Mouse (Mus musculus): ENCODE results near the gene Trmu. TPM values are rescaled to one million over a fixed set of nuclear protein-coding genes. Genes with fewer than 3 reads are reported as not detected.

The Trmu gene
- polyA plus RNA-seq, 1 experiment from 2014 or later, result 15.4 TPM

DNA sequence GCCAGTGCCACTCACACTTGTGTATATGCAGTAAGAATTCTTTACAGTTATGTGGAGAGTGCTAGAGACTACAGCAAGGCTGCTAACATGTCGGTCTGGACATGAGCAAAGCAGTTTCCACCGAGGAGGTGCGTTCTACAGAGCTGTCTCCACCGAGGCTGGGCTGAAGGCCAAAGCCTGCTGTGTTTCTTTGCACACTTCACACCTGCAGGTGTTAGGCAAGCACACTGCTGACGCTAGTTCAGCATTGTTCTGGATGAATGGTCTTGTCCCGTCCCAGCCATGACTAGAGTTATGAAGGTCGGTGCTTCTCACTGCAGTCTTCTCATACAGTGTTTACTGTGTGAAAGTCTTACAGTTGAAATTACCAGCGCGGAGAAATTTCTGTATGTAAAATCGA is 12.9 kb downstream of the Trmu start:
- no peak overlapping the region for H3K27ac ChIP-seq (ENCODE audit: low read length)
- peaks cover 19% of the 10 kb centered on the region for H3K36me3 ChIP-seq (ENCODE audit: control insufficient read depth, insufficient read depth)
- H3K9me3 ChIP-seq (replicated peaks; ENCODE audit: control insufficient read depth, low read length), result no peaks in the 10 kb centered on the region
- no peak for ATAC-seq (ENCODE audit: low read depth)
- no peak overlapping the region for H3K9ac ChIP-seq (ENCODE audit: low read depth, low read length)
- WGBS (ENCODE audit: insufficient replicate concordance), result 79% methylated on average over 10 of the region's 10 CpGs
- no peaks in the 10 kb centered on the region for H3K27me3 ChIP-seq (ENCODE audit: control insufficient read depth, insufficient read depth, low read depth, low read length)
- H3K4me3 ChIP-seq (ENCODE audit: low read depth, low read length), result no peak overlapping the region
- H3K4me2 ChIP-seq (ENCODE audit: low read depth, low read length), result no peak overlapping the region
- no peaks in the 10 kb centered on the region for H3K4me1 ChIP-seq (ENCODE audit: control insufficient read depth, low read depth, low read length)

DNA sequence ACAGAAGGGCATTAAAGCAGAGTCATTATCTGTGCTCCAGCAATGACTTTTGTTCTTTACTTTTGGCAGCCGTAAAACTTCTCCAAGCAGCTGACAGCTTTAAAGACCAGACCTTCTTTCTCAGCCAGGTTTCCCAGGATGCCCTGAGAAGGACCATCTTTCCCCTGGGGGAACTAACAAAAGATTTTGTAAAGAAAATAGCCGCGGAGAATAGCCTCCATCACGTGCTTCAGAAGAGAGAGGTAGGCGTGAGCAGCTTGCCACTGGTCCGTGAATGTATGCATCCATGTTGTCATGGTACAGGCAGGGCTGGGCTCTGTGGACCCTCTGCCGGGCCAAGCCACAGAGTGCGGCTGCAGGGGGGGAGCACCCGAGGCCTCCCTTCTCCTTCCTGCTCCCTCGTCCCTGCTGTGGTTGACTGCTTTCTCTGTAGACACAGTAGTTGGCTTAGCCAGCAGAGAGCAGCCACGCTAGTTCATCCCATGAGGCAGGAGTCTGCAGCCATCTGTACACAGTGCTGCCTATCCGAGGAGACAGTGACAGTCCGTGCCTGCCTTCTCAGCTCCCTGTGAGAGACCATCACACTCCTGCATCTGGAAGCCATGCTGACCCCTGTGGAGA is 13.5 kb downstream of the Trmu start:
- Histone ChIP-seq H3K9me3 (replicated peaks; ENCODE audit: control insufficient read depth, low read length) (no peaks in the 10 kb centered on the region), H3K9ac (ENCODE audit: low read depth, low read length) (no peak overlapping the region), H3K36me3 (ENCODE audit: control insufficient read depth, insufficient read depth) (peaks cover 19% of the 10 kb centered on the region), H3K27me3 (ENCODE audit: control insufficient read depth, insufficient read depth, low read depth, low read length) (no peaks in the 10 kb centered on the region), H3K4me1 (ENCODE audit: control insufficient read depth, low read depth, low read length) (no peaks in the 10 kb centered on the region), H3K27ac (ENCODE audit: low read length) (no peak overlapping the region), H3K4me3 (ENCODE audit: low read depth, low read length) (no peak overlapping the region), H3K4me2 (ENCODE audit: low read depth, low read length) (no peak overlapping the region)
- no peak for ATAC-seq (ENCODE audit: low read depth)
- 75% methylated on average over 13 of the region's 13 CpGs for WGBS (ENCODE audit: insufficient replicate concordance)

DNA sequence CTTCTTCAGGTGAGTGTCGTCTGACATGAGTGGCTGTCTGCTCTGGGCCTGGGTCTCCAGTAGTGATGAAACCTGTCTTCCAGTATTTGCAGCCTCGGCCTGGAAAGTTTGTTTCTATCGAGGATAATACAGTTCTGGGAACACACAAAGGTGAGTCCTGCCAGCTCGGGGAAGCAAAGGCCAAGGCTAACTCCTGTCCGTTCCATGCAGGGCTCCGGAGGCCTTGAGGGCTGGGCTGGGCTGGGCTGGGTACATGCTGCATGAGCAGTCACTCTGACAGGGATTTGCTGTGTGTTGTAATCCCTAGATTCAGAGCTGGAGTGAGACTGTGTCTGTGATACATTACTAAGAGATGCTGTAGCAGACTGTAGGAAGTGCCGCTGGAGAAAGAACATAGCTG is 14.8 kb downstream of the Trmu start:
- no peak for ATAC-seq (ENCODE audit: low read depth)
- Histone ChIP-seq H3K4me2 (ENCODE audit: low read depth, low read length) (no peak overlapping the region), H3K4me3 (ENCODE audit: low read depth, low read length) (no peak overlapping the region), H3K9me3 (replicated peaks; ENCODE audit: control insufficient read depth, low read length) (no peaks in the 10 kb centered on the region), H3K9ac (ENCODE audit: low read depth, low read length) (no peak overlapping the region), H3K27me3 (ENCODE audit: control insufficient read depth, insufficient read depth, low read depth, low read length) (no peaks in the 10 kb centered on the region), H3K4me1 (ENCODE audit: control insufficient read depth, low read depth, low read length) (no peaks in the 10 kb centered on the region), H3K27ac (ENCODE audit: low read length) (no peak overlapping the region), H3K36me3 (ENCODE audit: control insufficient read depth, insufficient read depth) (peaks cover 19% of the 10 kb centered on the region)
- 76% methylated on average over 7 of the region's 7 CpGs for WGBS (ENCODE audit: insufficient replicate concordance)

DNA sequence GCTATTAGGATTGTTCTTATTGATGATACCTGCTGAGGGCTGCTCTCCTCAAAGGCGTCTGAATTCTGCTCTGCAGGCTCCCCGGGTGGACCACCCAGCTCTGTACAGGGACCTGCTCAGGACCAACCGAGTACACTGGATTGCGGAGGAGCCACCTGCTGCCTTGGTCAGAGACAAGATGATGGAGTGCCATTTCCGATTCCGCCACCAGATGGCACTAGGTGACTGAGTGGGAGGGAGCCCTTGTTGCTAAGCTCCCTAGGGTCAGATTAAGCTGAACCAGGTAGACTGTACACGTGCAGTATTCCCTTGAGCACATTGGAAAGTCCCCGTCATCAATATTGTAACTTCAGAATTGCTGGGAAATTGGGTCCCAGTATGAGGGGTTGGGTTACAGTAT is 17.2 kb downstream of the Trmu start:
- Histone ChIP-seq H3K27me3 (ENCODE audit: control insufficient read depth, insufficient read depth, low read depth, low read length) (no peaks in the 10 kb centered on the region), H3K4me1 (ENCODE audit: control insufficient read depth, low read depth, low read length) (no peaks in the 10 kb centered on the region), H3K9me3 (replicated peaks; ENCODE audit: control insufficient read depth, low read length) (no peaks in the 10 kb centered on the region), H3K4me3 (ENCODE audit: low read depth, low read length) (no peak overlapping the region), H3K27ac (ENCODE audit: low read length) (no peak overlapping the region), H3K9ac (ENCODE audit: low read depth, low read length) (no peak overlapping the region), H3K4me2 (ENCODE audit: low read depth, low read length) (no peak overlapping the region), H3K36me3 (ENCODE audit: control insufficient read depth, insufficient read depth) (peaks cover 19% of the 10 kb centered on the region)
- ATAC-seq (ENCODE audit: low read depth), result no peak
- WGBS (ENCODE audit: insufficient replicate concordance), result 18% methylated on average over 8 of the region's 8 CpGs

DNA sequence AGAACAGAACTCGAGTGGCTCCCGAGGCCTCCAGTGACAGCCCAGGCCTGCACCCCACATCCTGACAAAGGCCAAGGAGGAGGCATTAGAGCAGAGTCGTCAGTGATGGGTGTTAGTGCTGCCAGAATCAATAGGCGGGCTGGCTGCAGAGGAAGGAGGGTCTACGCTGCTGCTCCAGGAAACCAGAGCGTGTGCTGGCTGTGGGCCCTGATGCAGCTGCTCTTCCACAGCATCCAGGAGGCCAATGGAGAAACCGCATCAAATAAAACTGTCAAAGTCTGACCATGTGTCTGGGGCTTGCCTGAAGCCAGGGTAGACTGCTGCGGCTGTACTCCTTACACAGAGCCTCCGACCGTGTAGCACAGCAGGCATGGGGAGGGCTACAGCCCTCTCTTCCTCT is 18.0 kb downstream of the Trmu start:
- Histone ChIP-seq H3K36me3 (ENCODE audit: control insufficient read depth, insufficient read depth) (peaks cover 16% of the 10 kb centered on the region), H3K9ac (ENCODE audit: low read depth, low read length) (no peak overlapping the region), H3K27me3 (ENCODE audit: control insufficient read depth, insufficient read depth, low read depth, low read length) (no peaks in the 10 kb centered on the region), H3K4me2 (ENCODE audit: low read depth, low read length) (no peak overlapping the region), H3K4me3 (ENCODE audit: low read depth, low read length) (no peak overlapping the region), H3K4me1 (ENCODE audit: control insufficient read depth, low read depth, low read length) (no peaks in the 10 kb centered on the region), H3K9me3 (replicated peaks; ENCODE audit: control insufficient read depth, low read length) (no peaks in the 10 kb centered on the region), H3K27ac (ENCODE audit: low read length) (no peak overlapping the region)
- no peak for ATAC-seq (ENCODE audit: low read depth)
- 79% methylated on average over 10 of the region's 10 CpGs for WGBS (ENCODE audit: insufficient replicate concordance)

DNA sequence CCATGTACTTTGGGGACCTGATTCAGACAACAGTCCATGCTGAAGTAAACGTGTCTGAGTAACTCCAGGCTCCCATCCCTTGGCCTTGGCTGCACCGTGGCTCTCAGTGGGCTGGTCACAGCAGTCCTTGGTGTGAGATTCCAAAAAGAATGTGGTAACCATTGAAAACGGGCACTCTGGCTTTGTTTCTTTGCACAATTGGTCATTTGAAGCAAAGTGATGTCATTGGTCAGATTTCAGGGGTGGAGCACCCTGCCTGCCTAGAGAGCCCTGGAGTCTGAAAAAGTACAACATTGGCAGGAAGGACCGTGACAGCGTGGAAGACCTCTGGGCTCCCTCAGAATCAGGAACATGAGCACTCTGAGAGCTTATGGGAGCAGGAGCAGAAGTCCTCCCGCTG is 20.3 kb downstream of the Trmu start:
- ATAC-seq (ENCODE audit: low read depth), result no peak
- WGBS (ENCODE audit: insufficient replicate concordance), result 66% methylated on average over 6 of the region's 6 CpGs
- no peaks in the 10 kb centered on the region for H3K27me3 ChIP-seq (ENCODE audit: control insufficient read depth, insufficient read depth, low read depth, low read length)
- no peak overlapping the region for H3K4me2 ChIP-seq (ENCODE audit: low read depth, low read length)
- no peak overlapping the region for H3K9ac ChIP-seq (ENCODE audit: low read depth, low read length)
- no peak overlapping the region for H3K27ac ChIP-seq (ENCODE audit: low read length)
- H3K36me3 ChIP-seq (ENCODE audit: control insufficient read depth, insufficient read depth), result peaks cover 5% of the 10 kb centered on the region
- H3K9me3 ChIP-seq (replicated peaks; ENCODE audit: control insufficient read depth, low read length), result no peaks in the 10 kb centered on the region
- no peak overlapping the region for H3K4me3 ChIP-seq (ENCODE audit: low read depth, low read length)
- H3K4me1 ChIP-seq (ENCODE audit: control insufficient read depth, low read depth, low read length), result no peaks in the 10 kb centered on the region

DNA sequence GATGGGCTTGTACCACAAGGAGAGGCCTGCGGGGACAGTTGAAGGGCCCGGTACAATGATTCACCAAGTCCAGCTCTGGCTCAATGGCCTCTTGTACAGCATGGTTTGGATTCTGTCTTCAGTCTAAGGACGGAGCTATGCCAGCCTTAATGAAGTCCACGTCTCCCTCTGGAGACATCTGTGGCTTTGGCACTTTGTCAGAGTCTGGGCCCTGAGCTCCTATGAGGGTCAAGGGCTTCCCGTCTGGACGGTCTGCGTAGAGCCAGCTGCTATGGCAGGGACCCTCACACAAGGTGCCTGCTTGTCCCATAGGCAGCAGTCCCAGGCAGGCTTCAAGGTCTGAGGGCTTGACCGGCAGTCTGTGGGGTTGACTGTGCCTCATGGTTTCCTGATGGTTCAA is 21.2 kb downstream of the Trmu start:
- H3K9ac ChIP-seq (ENCODE audit: low read depth, low read length), result no peak overlapping the region
- H3K4me2 ChIP-seq (ENCODE audit: low read depth, low read length), result no peak overlapping the region
- WGBS (ENCODE audit: insufficient replicate concordance), result 79% methylated on average over 8 of the region's 8 CpGs
- no peaks in the 10 kb centered on the region for H3K9me3 ChIP-seq (replicated peaks; ENCODE audit: control insufficient read depth, low read length)
- H3K27ac ChIP-seq (ENCODE audit: low read length), result no peak overlapping the region
- no peak overlapping the region for H3K4me3 ChIP-seq (ENCODE audit: low read depth, low read length)
- H3K27me3 ChIP-seq (ENCODE audit: control insufficient read depth, insufficient read depth, low read depth, low read length), result no peaks in the 10 kb centered on the region
- H3K4me1 ChIP-seq (ENCODE audit: control insufficient read depth, low read depth, low read length), result no peaks in the 10 kb centered on the region
- ATAC-seq (ENCODE audit: low read depth), result no peak
- peaks cover 5% of the 10 kb centered on the region for H3K36me3 ChIP-seq (ENCODE audit: control insufficient read depth, insufficient read depth)

DNA sequence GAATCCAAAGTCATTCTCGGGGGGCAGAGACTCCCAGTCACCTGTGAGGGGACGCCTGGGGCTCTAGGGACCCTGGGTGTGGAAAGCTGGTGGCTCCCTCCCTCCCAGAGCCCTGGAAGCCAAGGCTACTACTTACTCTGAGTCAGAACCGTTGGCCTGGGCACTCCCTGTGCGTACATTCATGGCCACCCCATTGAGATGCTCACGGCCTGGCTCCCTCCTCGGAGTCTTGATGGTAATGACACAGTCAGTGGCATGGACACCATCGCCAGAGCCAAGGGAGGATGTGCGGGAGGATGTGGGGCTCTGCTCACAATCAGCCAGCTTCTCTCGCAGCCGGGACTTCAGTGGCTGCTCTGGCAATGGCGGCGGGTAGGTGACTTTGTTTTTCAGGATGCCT is 21.7 kb downstream of the Trmu start:
- 67% methylated on average over 12 of the region's 12 CpGs for WGBS (ENCODE audit: insufficient replicate concordance)
- Histone ChIP-seq H3K9me3 (replicated peaks; ENCODE audit: control insufficient read depth, low read length) (no peaks in the 10 kb centered on the region), H3K4me3 (ENCODE audit: low read depth, low read length) (no peak overlapping the region), H3K4me1 (ENCODE audit: control insufficient read depth, low read depth, low read length) (no peaks in the 10 kb centered on the region), H3K36me3 (ENCODE audit: control insufficient read depth, insufficient read depth) (peaks cover 5% of the 10 kb centered on the region), H3K9ac (ENCODE audit: low read depth, low read length) (no peak overlapping the region), H3K27me3 (ENCODE audit: control insufficient read depth, insufficient read depth, low read depth, low read length) (no peaks in the 10 kb centered on the region), H3K27ac (ENCODE audit: low read length) (no peak overlapping the region), H3K4me2 (ENCODE audit: low read depth, low read length) (no peak overlapping the region)
- no peak for ATAC-seq (ENCODE audit: low read depth)

DNA sequence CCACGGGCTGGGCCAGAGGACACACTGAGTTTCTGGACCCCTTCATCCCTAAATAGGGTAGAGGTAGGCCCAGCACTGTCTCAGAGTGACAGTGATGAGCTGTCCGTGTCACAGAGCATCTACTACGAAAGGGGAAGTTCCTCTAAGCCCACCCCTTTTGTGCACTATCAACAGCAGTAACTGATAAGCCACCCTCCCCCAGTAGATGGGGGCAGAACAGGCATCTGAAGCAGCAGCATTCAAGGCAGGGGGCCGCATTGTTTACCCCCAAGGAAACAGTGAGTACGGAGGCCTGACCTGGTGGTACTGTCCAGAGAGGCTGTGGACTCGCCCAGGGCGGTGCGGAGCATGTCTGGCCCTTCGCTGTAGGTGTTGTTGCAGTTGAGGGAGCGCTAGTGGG is 23.4 kb downstream of the Trmu start:
- no peak overlapping the region for H3K27ac ChIP-seq (ENCODE audit: low read length)
- no peaks in the 10 kb centered on the region for H3K27me3 ChIP-seq (ENCODE audit: control insufficient read depth, insufficient read depth, low read depth, low read length)
- no peak overlapping the region for H3K4me3 ChIP-seq (ENCODE audit: low read depth, low read length)
- H3K9me3 ChIP-seq (replicated peaks; ENCODE audit: control insufficient read depth, low read length), result no peaks in the 10 kb centered on the region
- no peaks in the 10 kb centered on the region for H3K4me1 ChIP-seq (ENCODE audit: control insufficient read depth, low read depth, low read length)
- no peak for ATAC-seq (ENCODE audit: low read depth)
- 50% methylated on average over 10 of the region's 10 CpGs for WGBS (ENCODE audit: insufficient replicate concordance)
- H3K9ac ChIP-seq (ENCODE audit: low read depth, low read length), result no peak overlapping the region
- no peak overlapping the region for H3K4me2 ChIP-seq (ENCODE audit: low read depth, low read length)
- no peaks in the 10 kb centered on the region; the same call in 1 of the 2 replicates for H3K36me3 ChIP-seq (ENCODE audit: control insufficient read depth, insufficient read depth)

Data from liver, embryonic 16.5 days (tissue).